Mouse (Mus musculus) limb, embryonic 14.5 days (tissue): Measurements from ENCODE around the gene Rrnad1. TPM values are rescaled to one million over a fixed set of nuclear protein-coding genes. Genes with fewer than 3 reads are reported as not detected.

ENCODE experiments used
- ATAC-seq: fragments of 200-750 bp; cut with Nextera tagmentation; 2 replicates; pipeline ENCODE4 v1.8.0; 2017; ENCODE audit warnings: low read depth, moderate number of reproducible peaks, moderate TSS enrichment; ENCODE audit not compliant: low FRiP score
- DNase-seq: peaks from one replicate; pipeline ENCODE4 v3.0.0-alpha.2; 2015; ENCODE audit warnings: low spot score
- H3K27ac ChIP-seq: fragments of 300-500 bp; sonication (generic); replicated peaks from 2 replicates; pipeline ENCODE4 v1.5.1; 2014; ENCODE audit warnings: low read depth, mild to moderate bottlenecking, low read length, moderate library complexity, mixed read lengths
- H3K27me3 ChIP-seq: fragments of 300-500 bp; sonication (generic); 2 replicates; pipeline ENCODE4 v1.6.1; 2014; ENCODE audit warnings: low read length, mixed read lengths; ENCODE audit not compliant: control insufficient read depth, insufficient read depth
- H3K36me3 ChIP-seq: fragments of 300-500 bp; sonication (generic); 2 replicates; pipeline ENCODE4 v1.6.1; 2014; ENCODE audit warnings: mild to moderate bottlenecking, low read length, moderate library complexity, mixed read lengths; ENCODE audit not compliant: control insufficient read depth, insufficient read depth
- H3K4me1 ChIP-seq: fragments of 300-500 bp; sonication (generic); 2 replicates; pipeline ENCODE4 v1.6.1; 2014; ENCODE audit warnings: antibody characterized with exemption, low read length, mixed read lengths; ENCODE audit not compliant: control insufficient read depth, insufficient read depth
- H3K4me2 ChIP-seq: fragments of 300-500 bp; sonication (generic); replicated peaks from 2 replicates; pipeline ENCODE4 v1.6.1; 2014; ENCODE audit warnings: low read depth, mild to moderate bottlenecking, low read length, moderate library complexity; ENCODE audit not compliant: severe bottlenecking
- H3K4me3 ChIP-seq: fragments of 300-500 bp; sonication (generic); replicated peaks from 2 replicates; pipeline ENCODE4 v1.5.1; 2014; ENCODE audit warnings: low read length
- H3K9ac ChIP-seq: fragments of 300-500 bp; sonication (generic); 2 replicates; pipeline ENCODE4 v1.6.1; 2014; ENCODE audit warnings: mild to moderate bottlenecking, low read depth, low read length, moderate library complexity; ENCODE audit not compliant: severe bottlenecking
- H3K9me3 ChIP-seq: fragments of 300-500 bp; sonication (generic); 2 replicates; pipeline ENCODE4 v1.6.1; 2016; ENCODE audit warnings: low read length; ENCODE audit not compliant: control insufficient read depth
- POLR2A ChIP-seq: fragments of 200-500 bp; IDR thresholded peaks from 2 replicates; pipeline ENCODE4 v1.8.0; 2012; ENCODE audit warnings: inconsistent platforms, mild to moderate bottlenecking, moderate library complexity, borderline replicate concordance; ENCODE audit not compliant: insufficient read depth, insufficient read length; ENCODE audit errors: extremely low read depth
- WGBS: fragments of 180-500 bp; shearing (Covaris S2); extraction: QIAGEN DNeasy Blood & Tissue Kit; methylation state at CpG from one replicate; pipeline ENCODE4 v1.1.7; 2014; 5-methylcytosine and 5-hydroxymethylcytosine counted together
- polyA plus RNA-seq, 2 experiments: library from polyadenylated mRNA; depleted of rRNA in 1 of 2; stranded (reverse) in 1 of 2; unstranded in 1 of 2; fragments of >200 nt; fragmentation: Nextera tagmentation in 1 of 2; extraction: Ambion mirVana in 1 of 2; gene quantifications; 2 replicates each; pipeline versions ENCODE4 v1.2.1 to v1.2.3; 2012 to 2014

The Rrnad1 gene
- polyA plus RNA-seq (2012; rRNA removed) (53.6 and 61.8 TPM in 2 replicates), polyA plus RNA-seq (2014; fragmentation: Nextera tagmentation; extraction: Ambion mirVana) (15.6 and 18.7 TPM in 2 replicates)

GRCm38 (mm10) chr3:87930078-87930795 lies at the start of gene Rrnad1, which contains the start of gene Isg20l2:
TSS of gene Rrnad1 (minus strand) at chr3:87930717.
TSS of gene Isg20l2 (plus strand) at chr3:87930314.
- H3K27ac ChIP-seq = peak within 1 kb of the TSS; percentile 78
- DNase-seq (peak; percentile 96), ATAC-seq (peak; percentile 96)
- peak within 1 kb of the TSS; percentile 73 for H3K4me2 ChIP-seq
- H3K4me3 ChIP-seq = peak within 1 kb of the TSS; percentile 81
- TF ChIP-seq POLR2A = peak; percentile 73; the same call in 1 of the 2 replicates
- H3K4me1 ChIP-seq = peaks cover 14% of the 10 kb centered on the region
- H3K36me3 ChIP-seq = peaks cover 48% of the 10 kb centered on the region
- WGBS = under 1% methylated on average over 47 of the region's 78 CpGs
- H3K9me3 ChIP-seq = no peaks in the 10 kb centered on the region
- no peaks in the 10 kb centered on the region for H3K27me3 ChIP-seq
- H3K9ac ChIP-seq = peak within 1 kb of the TSS; percentile 78

GRCm38 (mm10) chr3:87980085-87980484 lies 49.6 kb upstream of the Rrnad1 start:
- H3K4me2 ChIP-seq = no peak overlapping the region
- no peaks in the 10 kb centered on the region for H3K27me3 ChIP-seq
- no peak for TF ChIP-seq POLR2A
- H3K27ac ChIP-seq = no peak overlapping the region
- 53% methylated on average over 3 of the region's 3 CpGs for WGBS
- peaks cover 23% of the 10 kb centered on the region for H3K4me1 ChIP-seq
- ATAC-seq (no peak), DNase-seq (no peak)
- no peak overlapping the region for H3K4me3 ChIP-seq
- H3K9me3 ChIP-seq = no peaks in the 10 kb centered on the region
- H3K36me3 ChIP-seq = no peaks in the 10 kb centered on the region
- peak overlapping the region; percentile 4; the same call in 1 of the 2 replicates for H3K9ac ChIP-seq

- Histone ChIP-seq H3K4me3 (no peak overlapping the region), H3K4me2 (no peak overlapping the region), H3K27ac (no peak overlapping the region), H3K27me3 (no peaks in the 10 kb centered on the region), H3K36me3 (no peaks in the 10 kb centered on the region), H3K4me1 (peaks cover 22% of the 10 kb centered on the region), H3K9me3 (no peaks in the 10 kb centered on the region), H3K9ac (no peak overlapping the region)
- 85% methylated on average over 5 of the region's 5 CpGs for WGBS
- DNase-seq (no peak), ATAC-seq (no peak)
- TF ChIP-seq POLR2A = no peak
Observed at GRCm38 (mm10) chr3:87979493-87979892, 49.0 kb upstream of the Rrnad1 start.

DNA sequence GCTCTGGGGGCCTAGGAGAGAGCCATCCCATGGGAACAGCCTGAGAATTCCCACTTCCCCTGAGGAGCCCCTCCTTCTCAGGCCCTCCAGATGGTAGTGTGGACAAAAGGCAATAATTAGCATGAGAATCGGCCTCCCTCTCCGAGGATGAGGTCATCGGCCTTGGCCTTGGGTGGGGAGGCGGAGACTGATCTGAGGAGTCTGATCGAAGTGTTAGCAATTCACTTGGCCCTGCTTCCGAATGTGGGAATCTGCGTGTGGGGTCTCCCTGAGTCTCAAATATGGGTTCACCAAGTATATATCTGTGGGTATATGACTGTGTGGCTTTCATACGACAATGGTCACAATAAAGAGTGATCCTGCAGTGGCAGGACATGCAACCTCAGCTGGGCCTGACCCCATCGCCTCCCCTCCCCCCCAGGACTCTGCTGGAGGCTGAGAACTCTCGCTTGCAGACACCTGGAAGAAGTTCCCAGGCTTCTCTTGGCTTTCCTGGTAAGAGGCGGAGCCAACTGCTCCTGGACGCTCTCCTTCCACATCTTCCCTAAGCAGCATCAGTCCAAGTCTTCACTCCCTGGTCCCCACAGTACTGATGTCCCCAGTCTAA lies 44.0 kb upstream of the Rrnad1 start:
- peaks cover 26% of the 10 kb centered on the region for H3K27me3 ChIP-seq
- 22% methylated on average over 12 of the region's 12 CpGs for WGBS
- peaks cover 27% of the 10 kb centered on the region for H3K4me1 ChIP-seq
- H3K9ac ChIP-seq = no peak overlapping the region; the same call in 1 of the 2 replicates
- H3K36me3 ChIP-seq = no peaks in the 10 kb centered on the region
- H3K9me3 ChIP-seq = no peaks in the 10 kb centered on the region
- ATAC-seq = no peak
- no peak for DNase-seq
- H3K4me3 ChIP-seq = no peak overlapping the region
- 0 out of 2 replicates have a peak overlapping the region, but pooled peaks have one; percentile 92 for H3K4me2 ChIP-seq
- H3K27ac ChIP-seq = no peak overlapping the region
- no peak for TF ChIP-seq POLR2A

DNA sequence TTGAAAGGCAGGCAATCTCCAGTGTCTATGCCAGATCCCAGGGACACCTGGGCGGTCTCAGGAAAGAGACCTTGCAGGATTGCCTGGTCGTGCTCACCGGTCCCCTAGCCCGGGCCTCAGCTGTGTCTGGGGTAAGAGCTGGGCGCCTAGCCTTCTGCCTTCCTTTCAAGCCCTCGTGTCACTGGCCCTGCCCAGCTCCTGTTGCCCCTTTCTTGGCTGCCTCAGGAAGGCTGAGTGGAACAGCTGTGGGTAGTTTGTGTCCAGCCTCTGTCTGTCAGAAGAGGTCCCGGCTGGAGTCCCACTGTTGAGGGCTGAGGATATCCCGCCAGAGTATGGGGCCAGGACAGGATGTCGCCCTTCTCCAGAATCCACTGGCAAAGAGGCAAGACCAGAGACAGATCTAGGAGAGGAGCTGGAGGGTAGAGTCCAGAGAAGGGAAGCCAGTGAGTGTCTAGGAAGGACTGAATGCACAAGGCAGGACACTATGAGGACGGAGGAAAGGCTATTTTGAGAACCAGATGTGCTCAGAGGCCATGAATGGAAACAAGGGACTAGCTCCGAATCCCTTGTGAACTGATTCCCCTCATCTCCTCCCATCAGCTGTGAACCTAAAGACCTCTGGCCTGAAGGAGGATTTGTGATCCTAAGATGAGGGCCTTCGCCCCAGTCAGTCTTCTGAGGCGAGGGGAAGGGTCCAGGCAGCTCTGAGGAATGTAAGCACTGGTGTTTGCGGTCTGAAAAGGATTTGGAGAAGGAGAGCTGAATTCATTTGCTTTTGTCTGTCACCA lies 43.3 kb upstream of the Rrnad1 start:
- peak overlapping the region; percentile 92 for H3K4me2 ChIP-seq
- no peak overlapping the region for H3K27ac ChIP-seq
- peak overlapping the region; percentile 4 for H3K9ac ChIP-seq
- no peaks in the 10 kb centered on the region for H3K36me3 ChIP-seq
- DNase-seq (no peak), ATAC-seq (no peak)
- TF ChIP-seq POLR2A = no peak
- no peaks in the 10 kb centered on the region for H3K9me3 ChIP-seq
- H3K4me1 ChIP-seq = peaks cover 27% of the 10 kb centered on the region
- peaks cover 26% of the 10 kb centered on the region for H3K27me3 ChIP-seq
- WGBS = 42% methylated on average over 14 of the region's 14 CpGs
- peak overlapping the region; percentile 48 for H3K4me3 ChIP-seq
